Mouse (Mus musculus) stomach, postnatal 0 days (tissue): ENCODE measurements at regions not wholly inside any gene's neighbourhood (a gene's known extent, or its start where the extent isn't known, plus 50 kb on each side); places are given as distances from the start of the nearest gene placed in this dataset.

Source experiments
- CTCF ChIP-seq: IDR thresholded peaks from 2 replicates; pipeline ENCODE4 v1.5.1; 2016; ENCODE audit warnings: antibody characterized with exemption, low read depth, mild to moderate bottlenecking, moderate library complexity
- EP300 ChIP-seq: optimal IDR thresholded peaks from 2 replicates; pipeline ENCODE3; 2016; ENCODE audit warnings: antibody characterized with exemption

DNA sequence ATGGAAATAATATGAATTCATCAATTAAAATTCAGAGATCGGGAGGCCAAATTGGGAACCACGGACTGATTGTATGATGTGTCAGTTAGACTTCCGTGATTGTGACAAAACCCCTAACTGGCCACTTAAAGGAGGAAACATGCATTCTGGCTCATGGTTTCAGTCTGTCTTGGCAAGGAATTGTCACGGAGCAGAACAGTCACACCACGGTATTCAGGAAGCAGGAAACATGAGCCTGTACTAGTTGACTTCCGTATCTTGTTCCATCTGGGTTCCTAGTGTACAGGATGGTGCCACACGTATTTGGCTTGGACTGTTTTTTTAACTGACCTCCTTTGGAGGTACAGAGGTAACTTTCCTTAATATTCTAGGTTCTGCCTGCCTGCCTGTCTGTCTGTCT, 69.8 kb upstream of the Cldn18 start:
- TF ChIP-seq CTCF (no peak), EP300 (no peak)
